ENCODE assay signal across 33 mouse cellular contexts in genomic region chr19:29680182-29681152, GRCm38 (mm10). TPM values are rescaled to one million over a fixed set of nuclear protein-coding genes. Genes with fewer than 3 reads are reported as not detected.
A peak's percentile ranks its signal among the peaks of the same experiment; 100 is the strongest.
DNase-seq lines count a peak whose midpoint lies in the region; ATAC-seq and TF ChIP-seq lines count a peak whose summit lies in the region.
"Had no signal": no experiment of that assay in that cellular context is flagged by ENCODE, and none has a peak within 500 bp of the region (broad histone marks: within the 10 kb centered on the region; RNA-seq: fewer than 3 reads in every experiment).

No protein-coding gene starts in this region.

- H3K36me3 ChIP-seq in kidney, postnatal 0 days (ENCODE audit: insufficient read depth, low read length): no peaks in the 10 kb centered on the region
- no peaks in the 10 kb centered on the region for H3K36me3 ChIP-seq in kidney, embryonic 15.5 days
- H3K36me3 ChIP-seq: embryonic facial prominence, embryonic 13.5 days; forebrain, embryonic 12.5 days; heart, embryonic 15.5 days; hindbrain, embryonic 15.5 days; intestine, embryonic 15.5 days; midbrain, embryonic 12.5 days; neural tube, embryonic 15.5 days had no signal

- TF ChIP-seq CTCF in kidney, postnatal 0 days (IDR thresholded peaks at IDR 0.05; ENCODE audit: low read depth): no peak

- 77% methylated on average over 13 of the region's 13 CpGs for WGBS in kidney, postnatal 0 days
- WGBS in kidney, embryonic 15.5 days: 81% methylated on average over 13 of the region's 13 CpGs

- no peak overlapping the region for H3K4me3 ChIP-seq in kidney, postnatal 0 days (replicated peaks; ENCODE audit: low read depth, low read length)
- no peak overlapping the region for H3K4me3 ChIP-seq in kidney, embryonic 15.5 days (replicated peaks)
- H3K4me3 ChIP-seq: embryonic facial prominence, embryonic 13.5 days; erythroblast, embryonic 14.5 days; forebrain, embryonic 12.5 days; heart, embryonic 15.5 days; hindbrain, embryonic 15.5 days; intestine, embryonic 15.5 days; layer of hippocampus, adult 2 months; midbrain, embryonic 12.5 days; neural tube, embryonic 15.5 days had no signal

- no peak overlapping the region for H3K9ac ChIP-seq in kidney, postnatal 0 days (ENCODE audit: low read depth, low read length)
- H3K9ac ChIP-seq in kidney, embryonic 15.5 days: no peak overlapping the region
- H3K9ac ChIP-seq: embryonic facial prominence, embryonic 13.5 days; forebrain, embryonic 12.5 days; heart, embryonic 15.5 days; hindbrain, embryonic 15.5 days; intestine, embryonic 15.5 days; midbrain, embryonic 12.5 days; neural tube, embryonic 15.5 days had no signal

- H3K4me1 ChIP-seq in kidney, postnatal 0 days (replicated peaks; ENCODE audit: insufficient read depth, low read length): no peaks in the 10 kb centered on the region
- H3K4me1 ChIP-seq in kidney, embryonic 15.5 days: peaks cover 13% of the 10 kb centered on the region
- H3K4me1 ChIP-seq: embryonic facial prominence, embryonic 13.5 days; forebrain, embryonic 12.5 days; hindbrain, embryonic 15.5 days; intestine, embryonic 15.5 days; midbrain, embryonic 12.5 days; neural tube, embryonic 15.5 days had no signal

- intact Hi-C loops in heart, postnatal 36 days (cut with DNase I): loop anchor here (5.0 to 10.0 kb wide), 2 partner anchors 444 to 527 kb away; no protein-coding TSS in a partner anchor

- H3K27me3 ChIP-seq in kidney, postnatal 0 days (ENCODE audit: insufficient read depth, low read length): no peaks in the 10 kb centered on the region
- no peaks in the 10 kb centered on the region for H3K27me3 ChIP-seq in kidney, embryonic 15.5 days
- H3K27me3 ChIP-seq: CH12.LX; embryonic facial prominence, embryonic 13.5 days; forebrain, embryonic 12.5 days; hindbrain, embryonic 15.5 days; intestine, embryonic 15.5 days; midbrain, embryonic 12.5 days; neural tube, embryonic 15.5 days had no signal

- DNase-seq in kidney, postnatal 0 days (ENCODE audit: low spot score): peak; percentile 12
- DNase-seq in lung, postnatal 10 days: peak; percentile 9
- DNase-seq in lung, postnatal 36 days: no peak
- DNase-seq in ZHBTc4 (ENCODE audit: low read depth, low spot score): peak; percentile 76
- DNase-seq in cerebellum, adult 11 months: no peak
- DNase-seq in heart, postnatal 36 days: no peak
- DNase-seq: cerebellum, adult 2 months; cerebellum, postnatal 36 days; embryo, embryonic 11 days; gastrocnemius, postnatal 36 days; kidney, adult 8-10 months; kidney, postnatal 25 days; lung, adult 18-20 months; right cerebral cortex, adult 18-20 months; thymus, adult 18-20 months; thymus, postnatal 36 days had no signal

- no peak overlapping the region for H3K4me2 ChIP-seq in kidney, postnatal 0 days (ENCODE audit: low read length)
- H3K4me2 ChIP-seq in kidney, embryonic 15.5 days: no peak overlapping the region
- H3K4me2 ChIP-seq: embryonic facial prominence, embryonic 13.5 days; forebrain, embryonic 12.5 days; heart, embryonic 15.5 days; hindbrain, embryonic 15.5 days; intestine, embryonic 15.5 days; midbrain, embryonic 12.5 days; neural tube, embryonic 15.5 days had no signal

- H3K9me3 ChIP-seq in kidney, postnatal 0 days (replicated peaks; ENCODE audit: low read length): no peaks in the 10 kb centered on the region
- peaks cover 10% of the 10 kb centered on the region for H3K9me3 ChIP-seq in kidney, embryonic 15.5 days (replicated peaks)
- H3K9me3 ChIP-seq: forebrain, embryonic 12.5 days; hindbrain, embryonic 15.5 days; neural tube, embryonic 15.5 days had no signal

- no peak for ATAC-seq in kidney, postnatal 0 days (replicated peaks; ENCODE audit: low FRiP score, low read depth)
- ATAC-seq in kidney, embryonic 15.5 days (replicated peaks; ENCODE audit: low FRiP score): no peak
- ATAC-seq: intestine, embryonic 15.5 days had no signal

- H3K27ac ChIP-seq in kidney, postnatal 0 days: no peak overlapping the region
- no peak overlapping the region for H3K27ac ChIP-seq in kidney, embryonic 15.5 days
- H3K27ac ChIP-seq: embryonic facial prominence, embryonic 13.5 days; forebrain, embryonic 12.5 days; heart, embryonic 15.5 days; hindbrain, embryonic 15.5 days; intestine, embryonic 15.5 days; layer of hippocampus, adult 2 months; midbrain, embryonic 12.5 days; neural tube, embryonic 15.5 days had no signal

RNA-seq across cellular contexts. Expression of gene Mlana, which starts 17.2 kb away (rescaled TPM):
- not detected in 2 replicates for polyA plus RNA-seq in kidney, postnatal 0 days (2015; fragmentation: Nextera tagmentation; extraction: Ambion mirVana)
- not detected in 2 replicates for polyA plus RNA-seq in kidney, embryonic 15.5 days (2015; fragmentation: Nextera tagmentation; extraction: Ambion mirVana)
- total RNA-seq in heart, postnatal 36 days (2021): 1 to 10 TPM in 1 of 2 experiments, not detected in 1; 1.2 TPM
- total RNA-seq: adrenal gland, adult 18-20 months; CH12.LX; gastrocnemius, adult 18-20 months; hematopoietic stem cell, adult 5-6 weeks; liver, adult 2 months had no signal
- polyA plus RNA-seq: cerebellum, adult 2 months; erythroblast, embryonic 14.5 days; forebrain, embryonic 12.5 days; hindbrain, embryonic 15.5 days; intestine, embryonic 15.5 days; limb, embryonic 11.5 days; liver, adult 2 months; midbrain, embryonic 12.5 days; neural tube, embryonic 15.5 days; stomach, embryonic 16.5 days had no signal

RNA-seq across cellular contexts. Expression of gene Ermp1, which starts 32.3 kb away (rescaled TPM):
- polyA plus RNA-seq in kidney, postnatal 0 days (2015; fragmentation: Nextera tagmentation; extraction: Ambion mirVana): 22.9 and 25.6 TPM in 2 replicates
- polyA plus RNA-seq in kidney, embryonic 15.5 days (2015; fragmentation: Nextera tagmentation; extraction: Ambion mirVana): 24.0 and 25.5 TPM in 2 replicates
- 1 to 10 TPM; 8.2 to 8.6 TPM for total RNA-seq in heart, postnatal 36 days (2021)

Comparison
In these comparisons a context has a peak if more than half of its experiments do, and no peak if none do; other contexts are left out.
1. DNase-seq: peak in kidney, postnatal 0 days (single experiment), lung, postnatal 10 days (single experiment) and ZHBTc4 (single experiment); none in lung, postnatal 36 days (single experiment), cerebellum, adult 11 months (single experiment) and heart, postnatal 36 days (0 of 2).